Mouse (Mus musculus) stomach, embryonic 15.5 days (tissue): Measurements from ENCODE around the gene Lilr4b. TPM values are rescaled to one million over a fixed set of nuclear protein-coding genes. Genes with fewer than 3 reads are reported as not detected.
"Not testable (repeated sequence)": the region's sequence is repeated elsewhere in the genome, so short reads cannot be mapped to it uniquely, and the experiment has no call there.

Experiments
- ATAC-seq: fragments of 200-750 bp; cut with Nextera tagmentation; 2 replicates; pipeline ENCODE4 v1.8.0; 2017; ENCODE audit warnings: low read depth, moderate number of reproducible peaks, moderate TSS enrichment; ENCODE audit not compliant: insufficient read depth, low FRiP score
- H3K27ac ChIP-seq: fragments of 300-500 bp; sonication (generic); 2 replicates; pipeline ENCODE4 v1.5.1; 2015; ENCODE audit warnings: mild to moderate bottlenecking, inconsistent platforms
- H3K27me3 ChIP-seq: fragments of 300-500 bp; sonication (generic); replicated peaks from 2 replicates; pipeline ENCODE4 v1.6.1; 2015; ENCODE audit warnings: inconsistent platforms
- H3K36me3 ChIP-seq: fragments of 300-500 bp; sonication (generic); 2 replicates; pipeline ENCODE4 v1.6.1; 2015; ENCODE audit warnings: inconsistent platforms
- H3K4me1 ChIP-seq: fragments of 300-500 bp; sonication (generic); 2 replicates; pipeline ENCODE4 v1.6.1; 2015; ENCODE audit warnings: inconsistent platforms
- H3K4me2 ChIP-seq: fragments of 300-500 bp; sonication (generic); 2 replicates; pipeline ENCODE4 v1.6.1; 2015; ENCODE audit warnings: mild to moderate bottlenecking, inconsistent platforms
- H3K4me3 ChIP-seq: fragments of 300-500 bp; sonication (generic); replicated peaks from 2 replicates; pipeline ENCODE4 v1.5.1; 2015; ENCODE audit warnings: inconsistent platforms
- H3K9ac ChIP-seq: fragments of 300-500 bp; sonication (generic); 2 replicates; pipeline ENCODE4 v1.6.1; 2015; ENCODE audit warnings: inconsistent platforms
- H3K9me3 ChIP-seq: fragments of 300-500 bp; sonication (generic); 2 replicates; pipeline ENCODE4 v1.6.1; 2016; ENCODE audit warnings: inconsistent platforms
- WGBS: fragments of 180-500 bp; shearing (Covaris S2); methylation state at CpG from one replicate; pipeline ENCODE4 v1.1.7; 2015; 5-methylcytosine and 5-hydroxymethylcytosine counted together
- polyA plus RNA-seq: library from polyadenylated mRNA; unstranded; fragments of >200 nt; fragmentation: Nextera tagmentation; extraction: Ambion mirVana; gene quantifications from 2 replicates; pipeline ENCODE4 v1.2.1, GENCODE M21; 2015

The Lilr4b gene
- polyA plus RNA-seq = 1.8 and 2.1 TPM in 2 replicates

DNA sequence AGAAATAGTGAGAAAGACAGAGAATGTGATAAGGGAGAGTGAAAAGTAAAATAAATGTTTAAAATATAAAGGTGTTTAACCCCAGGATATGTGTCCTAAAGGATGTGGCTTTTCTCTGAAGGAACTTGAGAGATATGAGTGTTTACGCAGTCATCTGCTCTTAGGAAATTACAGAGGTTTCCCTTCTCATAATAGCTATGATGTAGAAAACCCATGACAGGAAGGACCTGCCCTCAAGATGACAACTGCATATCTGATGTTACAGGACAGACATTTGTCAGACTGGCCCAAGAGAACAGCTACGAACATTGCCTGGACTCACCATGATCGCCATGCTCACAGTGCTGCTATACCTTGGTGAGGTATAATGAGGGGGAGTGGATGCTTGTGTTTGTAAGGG lies at the start of gene Lilr4b, which contains the start of gene Gm49339:
Gene Lilr4b, plus strand, starts transcription at position 236 of the 400 bp plus-strand sequence.
Gene Gm49339, plus strand, starts transcription at position 216 of the 400 bp plus-strand sequence.
- WGBS = 83% methylated on average over 1 of the region's 3 CpGs
- ATAC-seq = not testable (repeated sequence)

GRCm38 (mm10) chr10:51432940-51433339 lies 47.5 kb upstream of the Lilr4b start:
- no peak for ATAC-seq
- Histone ChIP-seq H3K4me2 (no peak overlapping the region), H3K4me1 (no peaks in the 10 kb centered on the region)

More for the DNA sequence above, at the start of gene Lilr4b, which contains the start of gene Gm49339:
- H3K4me3 ChIP-seq, H3K36me3 ChIP-seq, H3K9me3 ChIP-seq, H3K9ac ChIP-seq, H3K4me2 ChIP-seq, H3K4me1 ChIP-seq, H3K27me3 ChIP-seq, H3K27ac ChIP-seq: not testable (repeated sequence)

DNA sequence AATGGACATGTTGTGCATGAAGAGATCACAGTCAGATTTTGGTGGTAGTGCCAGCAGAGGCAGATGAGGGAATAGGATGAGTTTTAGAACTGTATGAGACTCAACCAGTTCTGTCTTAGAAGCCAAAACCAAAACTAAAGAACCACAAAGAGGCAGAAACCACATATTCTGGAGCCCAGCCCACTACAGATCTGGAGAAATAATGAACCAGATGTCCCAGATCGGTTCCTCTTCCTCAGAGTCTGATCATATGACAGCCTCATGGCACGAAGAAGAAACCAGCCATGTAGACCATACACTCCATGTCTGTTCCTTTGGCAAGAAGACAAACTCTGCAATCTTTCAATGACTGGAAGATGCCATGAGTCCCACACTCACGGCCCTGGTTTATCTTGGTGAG lies 44.7 kb upstream of the Lilr4b start:
- ATAC-seq = no peak
- no peak overlapping the region for H3K4me2 ChIP-seq
- no peaks in the 10 kb centered on the region for H3K36me3 ChIP-seq
- H3K9me3 ChIP-seq = no peaks in the 10 kb centered on the region
- WGBS = 70% methylated on average over 3 of the region's 3 CpGs
- H3K9ac ChIP-seq = no peak overlapping the region
- no peaks in the 10 kb centered on the region for H3K4me1 ChIP-seq
- no peaks in the 10 kb centered on the region for H3K27me3 ChIP-seq
- H3K27ac ChIP-seq = no peak overlapping the region
- no peak overlapping the region for H3K4me3 ChIP-seq

More at GRCm38 (mm10) chr10:51432940-51433339, 47.5 kb upstream of the Lilr4b start:
- Histone ChIP-seq H3K27ac (no peak overlapping the region), H3K27me3 (no peaks in the 10 kb centered on the region), H3K9me3 (no peaks in the 10 kb centered on the region), H3K36me3 (no peaks in the 10 kb centered on the region), H3K9ac (no peak overlapping the region), H3K4me3 (no peak overlapping the region)

DNA sequence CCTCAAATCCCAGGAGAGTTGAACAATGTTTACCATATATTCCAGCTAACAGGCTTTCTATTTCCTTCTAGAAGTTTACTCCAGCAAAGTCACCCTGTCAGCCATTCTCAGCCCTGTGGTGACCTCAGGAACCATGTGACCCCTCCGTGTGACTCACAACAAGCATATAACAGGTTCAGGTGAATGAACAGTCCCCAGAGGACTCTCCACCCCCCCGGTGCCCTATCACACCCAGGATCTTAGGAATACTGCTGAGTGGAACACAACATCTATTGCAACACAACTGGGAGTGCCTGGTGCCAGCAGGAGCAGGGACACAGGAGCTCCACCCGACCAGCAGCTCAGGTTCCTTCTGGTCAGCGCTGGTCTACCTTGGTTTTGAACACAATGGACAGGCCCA lies 28.8 kb upstream of the Lilr4b start:
- 72% methylated on average over 4 of the region's 4 CpGs for whole genome bisulfite sequencing
- Histone ChIP-seq H3K4me2 (no peak overlapping the region), H3K27me3 (no peaks in the 10 kb centered on the region), H3K4me1 (no peaks in the 10 kb centered on the region), H3K4me3 (no peak overlapping the region), H3K9me3 (no peaks in the 10 kb centered on the region), H3K9ac (no peak overlapping the region), H3K27ac (no peak overlapping the region), H3K36me3 (no peaks in the 10 kb centered on the region)
- ATAC-seq = no peak

DNA sequence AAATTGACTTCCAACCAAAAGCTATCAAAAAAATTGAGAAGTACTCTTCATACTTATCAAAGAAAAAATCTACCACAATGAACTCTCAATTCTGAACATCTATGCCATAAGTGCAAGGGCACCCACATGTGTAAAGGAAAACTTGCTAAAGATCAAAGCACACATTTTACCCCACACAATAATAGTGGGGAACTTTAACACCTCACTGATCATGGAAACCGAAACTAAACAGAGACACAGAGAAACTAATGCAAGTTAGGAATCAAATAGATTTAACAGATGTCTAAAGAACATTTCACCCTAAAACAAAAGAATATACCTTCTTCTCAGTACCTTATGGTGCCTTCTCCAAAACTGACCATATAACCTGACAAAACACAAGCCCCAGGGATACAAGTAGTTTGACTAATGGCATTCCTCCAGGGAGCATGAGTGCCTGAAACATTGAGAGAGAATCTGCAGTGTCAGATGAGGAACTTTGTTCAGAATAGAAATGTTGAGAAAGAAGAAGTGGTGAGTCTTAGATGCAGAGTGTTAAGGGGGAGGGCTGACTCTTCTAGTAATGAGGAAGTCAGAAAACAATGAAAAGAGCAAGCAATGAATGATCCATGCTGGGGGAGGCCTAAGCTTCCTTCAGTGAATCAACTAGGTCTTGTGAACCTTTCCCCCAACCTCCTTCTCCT lies 26.7 kb upstream of the Lilr4b start:
- WGBS = 85% methylated on average over 1 of the region's 1 CpGs
- H3K4me2 ChIP-seq = no peak overlapping the region
- no peak overlapping the region for H3K27ac ChIP-seq
- no peak overlapping the region for H3K9ac ChIP-seq
- no peak overlapping the region for H3K4me3 ChIP-seq
- no peaks in the 10 kb centered on the region for H3K27me3 ChIP-seq
- no peaks in the 10 kb centered on the region for H3K9me3 ChIP-seq
- H3K4me1 ChIP-seq = no peaks in the 10 kb centered on the region
- H3K36me3 ChIP-seq = no peaks in the 10 kb centered on the region
- ATAC-seq = no peak

- 28% methylated on average over 1 of the region's 1 CpGs for WGBS
- H3K27ac ChIP-seq = no peak overlapping the region
- no peaks in the 10 kb centered on the region for H3K4me1 ChIP-seq
- no peaks in the 10 kb centered on the region for H3K9me3 ChIP-seq
- no peak overlapping the region for H3K9ac ChIP-seq
- no peaks in the 10 kb centered on the region for H3K36me3 ChIP-seq
- no peak overlapping the region for H3K4me3 ChIP-seq
- H3K4me2 ChIP-seq = no peak overlapping the region
- ATAC-seq = no peak
- H3K27me3 ChIP-seq = no peaks in the 10 kb centered on the region
Observed at GRCm38 (mm10) chr10:51454365-51454764, 26.1 kb upstream of the Lilr4b start.

GRCm38 (mm10) chr10:51455762-51456161 lies 24.7 kb upstream of the Lilr4b start:
- no peak for ATAC-seq
- H3K27ac ChIP-seq = no peak overlapping the region
- H3K4me3 ChIP-seq = no peak overlapping the region
- H3K4me1 ChIP-seq = no peaks in the 10 kb centered on the region
- H3K4me2 ChIP-seq = no peak overlapping the region
- WGBS = 76% methylated on average over 1 of the region's 1 CpGs
- H3K27me3 ChIP-seq = no peaks in the 10 kb centered on the region
- no peaks in the 10 kb centered on the region for H3K9me3 ChIP-seq
- no peaks in the 10 kb centered on the region for H3K36me3 ChIP-seq
- no peak overlapping the region for H3K9ac ChIP-seq

GRCm38 (mm10) chr10:51456369-51456768 lies 24.1 kb upstream of the Lilr4b start:
- 71% methylated on average over 4 of the region's 4 CpGs for WGBS
- no peaks in the 10 kb centered on the region for H3K36me3 ChIP-seq
- no peak overlapping the region for H3K4me2 ChIP-seq
- H3K4me3 ChIP-seq = no peak overlapping the region
- H3K9me3 ChIP-seq = no peaks in the 10 kb centered on the region
- H3K27me3 ChIP-seq = no peaks in the 10 kb centered on the region
- ATAC-seq = no peak
- no peak overlapping the region for H3K27ac ChIP-seq
- no peak overlapping the region for H3K9ac ChIP-seq
- no peaks in the 10 kb centered on the region for H3K4me1 ChIP-seq

DNA sequence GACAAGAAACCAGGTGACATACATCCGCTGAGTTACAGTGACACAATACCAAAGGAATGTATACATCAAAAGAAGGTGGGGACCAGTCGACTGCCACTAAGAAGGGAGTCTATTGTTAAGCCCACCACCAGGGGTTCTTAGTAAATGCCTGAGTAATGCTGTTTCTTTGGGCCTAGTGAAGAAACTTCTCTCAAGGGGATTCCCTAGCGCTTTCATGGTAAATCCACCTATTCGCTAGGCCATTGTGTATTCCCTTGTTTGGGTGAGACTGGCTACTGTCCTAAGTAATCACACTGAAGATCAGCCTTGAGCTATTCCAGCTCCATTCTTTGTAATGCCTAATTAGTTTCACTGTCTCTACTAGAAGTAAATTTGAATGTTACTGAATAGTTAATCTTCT lies 16.6 kb upstream of the Lilr4b start:
- H3K4me3 ChIP-seq = not testable (repeated sequence)

GRCm38 (mm10) chr10:51490691-51491090 lies 10.3 kb downstream of the Lilr4b start, which contains the start of gene Lilrb4a:
Lilrb4a (plus strand) TSS chr10:51490956.
- not testable (repeated sequence) for H3K4me3 ChIP-seq, H3K9me3 ChIP-seq, H3K27me3 ChIP-seq, H3K27ac ChIP-seq, H3K4me2 ChIP-seq, H3K9ac ChIP-seq, ATAC-seq, H3K4me1 ChIP-seq, H3K36me3 ChIP-seq
- no CpG with 5 or more reads among the region's 2 CpGs for WGBS

More for the DNA sequence above, 16.6 kb upstream of the Lilr4b start:
- H3K4me2 ChIP-seq, H3K27ac ChIP-seq, ATAC-seq, H3K9ac ChIP-seq, H3K36me3 ChIP-seq, H3K4me1 ChIP-seq, H3K27me3 ChIP-seq, H3K9me3 ChIP-seq: not testable (repeated sequence)
- WGBS = 56% methylated on average over 4 of the region's 4 CpGs

GRCm38 (mm10) chr10:51520021-51520420 lies 39.6 kb downstream of the Lilr4b start:
- no peak overlapping the region for H3K27ac ChIP-seq
- H3K4me1 ChIP-seq = no peaks in the 10 kb centered on the region
- ATAC-seq = no peak
- no peak overlapping the region for H3K4me2 ChIP-seq
- no peaks in the 10 kb centered on the region for H3K9me3 ChIP-seq
- no peaks in the 10 kb centered on the region for H3K27me3 ChIP-seq
- no peaks in the 10 kb centered on the region for H3K36me3 ChIP-seq
- H3K4me3 ChIP-seq = no peak overlapping the region
- no peak overlapping the region for H3K9ac ChIP-seq

- ATAC-seq = no peak
- H3K9ac ChIP-seq = no peak overlapping the region
- H3K27me3 ChIP-seq = no peaks in the 10 kb centered on the region
- no peaks in the 10 kb centered on the region for H3K36me3 ChIP-seq
- no peaks in the 10 kb centered on the region for H3K9me3 ChIP-seq
- no peak overlapping the region for H3K4me3 ChIP-seq
- H3K4me1 ChIP-seq = no peaks in the 10 kb centered on the region
- H3K4me2 ChIP-seq = no peak overlapping the region
- H3K27ac ChIP-seq = no peak overlapping the region
Observed at GRCm38 (mm10) chr10:51521453-51521852, 41.0 kb downstream of the Lilr4b start.

- WGBS = 62% methylated on average over 7 of the region's 7 CpGs
- Histone ChIP-seq H3K4me3 (no peak overlapping the region), H3K27ac (no peak overlapping the region), H3K9me3 (no peaks in the 10 kb centered on the region), H3K4me1 (no peaks in the 10 kb centered on the region), H3K9ac (no peak overlapping the region), H3K36me3 (no peaks in the 10 kb centered on the region), H3K27me3 (no peaks in the 10 kb centered on the region), H3K4me2 (no peak overlapping the region)
- no peak for ATAC-seq
Observed at GRCm38 (mm10) chr10:51526090-51526489, 45.7 kb downstream of the Lilr4b start.
